Mouse (Mus musculus): ENCODE measurements around the gene Gm37419. TPM values are rescaled to one million over a fixed set of nuclear protein-coding genes. Genes with fewer than 3 reads are reported as not detected.

Gm37419 gene
- not detected in 2 replicates for polyA plus RNA-seq (2011; ENCODE audit: insufficient read depth, insufficient read length, low replicate concordance, missing spikeins)

- peak within 1 kb of the TSS; percentile 90 for H3K4me3 ChIP-seq (replicated peaks; ENCODE audit: control insufficient read depth, low read depth, low read length)
- H3K4me1 ChIP-seq (ENCODE audit: control insufficient read depth, insufficient read depth, low read length) = no peaks in the 10 kb centered on the region; the same call in 1 of the 2 replicates
- TF ChIP-seq POLR2A (IDR thresholded peaks at IDR 0.05; ENCODE audit: borderline replicate concordance, control insufficient read depth, low read depth, low read length) (peak; percentile 49; the same call in 1 of the 2 replicates), CTCF (IDR thresholded peaks at IDR 0.05; ENCODE audit: control insufficient read depth, insufficient read depth, low read length) (no peak)
- under 1% methylated on average over 68 of the region's 68 CpGs for WGBS
- H3K27ac ChIP-seq (ENCODE audit: control insufficient read depth, insufficient read depth, low read depth, low read length, poor library complexity) = peak within 1 kb of the TSS; percentile 100
Observed at GRCm38 (mm10) chr16:23988466-23989208, at the start of gene Gm37419, which contains the start of gene Bcl6. Gene Gm37419 (plus strand): TSS chr16:23988482. Gene Bcl6 (minus strand): TSS chr16:23988852.

GRCm38 (mm10) chr16:23944801-23945200, 43.5 kb upstream of the Gm37419 start:
- no peak overlapping the region for H3K27ac ChIP-seq (ENCODE audit: control insufficient read depth, insufficient read depth, low read depth, low read length, poor library complexity)
- 37% methylated on average over 3 of the region's 3 CpGs for WGBS

GRCm38 (mm10) chr16:23947654-23948053, 40.6 kb upstream of the Gm37419 start:
- H3K4me3 ChIP-seq (replicated peaks; ENCODE audit: control insufficient read depth, low read depth, low read length) = no peak overlapping the region
- 81% methylated on average over 6 of the region's 6 CpGs for WGBS

More at GRCm38 (mm10) chr16:23944801-23945200, 43.5 kb upstream of the Gm37419 start:
- H3K4me3 ChIP-seq (replicated peaks; ENCODE audit: control insufficient read depth, low read depth, low read length) = no peak overlapping the region
- TF ChIP-seq CTCF (IDR thresholded peaks at IDR 0.05; ENCODE audit: control insufficient read depth, insufficient read depth, low read length) (no peak), POLR2A (IDR thresholded peaks at IDR 0.05; ENCODE audit: borderline replicate concordance, control insufficient read depth, low read depth, low read length) (no peak)
- H3K4me1 ChIP-seq (ENCODE audit: control insufficient read depth, insufficient read depth, low read length) = no peaks in the 10 kb centered on the region

GRCm38 (mm10) chr16:23952101-23952727, 36.1 kb upstream of the Gm37419 start:
- TF ChIP-seq CTCF (IDR thresholded peaks at IDR 0.05; ENCODE audit: control insufficient read depth, insufficient read depth, low read length) (no peak), POLR2A (IDR thresholded peaks at IDR 0.05; ENCODE audit: borderline replicate concordance, control insufficient read depth, low read depth, low read length) (no peak)
- Histone ChIP-seq H3K4me1 (ENCODE audit: control insufficient read depth, insufficient read depth, low read length) (no peaks in the 10 kb centered on the region), H3K4me3 (replicated peaks; ENCODE audit: control insufficient read depth, low read depth, low read length) (no peak overlapping the region), H3K27ac (ENCODE audit: control insufficient read depth, insufficient read depth, low read depth, low read length, poor library complexity) (no peak overlapping the region)
- WGBS = 64% methylated on average over 4 of the region's 4 CpGs

More at GRCm38 (mm10) chr16:23947654-23948053, 40.6 kb upstream of the Gm37419 start:
- no peaks in the 10 kb centered on the region for H3K4me1 ChIP-seq (ENCODE audit: control insufficient read depth, insufficient read depth, low read length)
- TF ChIP-seq CTCF (IDR thresholded peaks at IDR 0.05; ENCODE audit: control insufficient read depth, insufficient read depth, low read length) (no peak), POLR2A (IDR thresholded peaks at IDR 0.05; ENCODE audit: borderline replicate concordance, control insufficient read depth, low read depth, low read length) (no peak)
- H3K27ac ChIP-seq (ENCODE audit: control insufficient read depth, insufficient read depth, low read depth, low read length, poor library complexity) = no peak overlapping the region

GRCm38 (mm10) chr16:23953189-23953958, 34.9 kb upstream of the Gm37419 start:
- no peak for TF ChIP-seq POLR2A (IDR thresholded peaks at IDR 0.05; ENCODE audit: borderline replicate concordance, control insufficient read depth, low read depth, low read length)
- peak; percentile 41; the same call in 1 of the 2 replicates for TF ChIP-seq CTCF (IDR thresholded peaks at IDR 0.05; ENCODE audit: control insufficient read depth, insufficient read depth, low read length)
- Histone ChIP-seq H3K4me1 (ENCODE audit: control insufficient read depth, insufficient read depth, low read length) (no peaks in the 10 kb centered on the region), H3K27ac (ENCODE audit: control insufficient read depth, insufficient read depth, low read depth, low read length, poor library complexity) (no peak overlapping the region), H3K4me3 (replicated peaks; ENCODE audit: control insufficient read depth, low read depth, low read length) (no peak overlapping the region)
- WGBS = 59% methylated on average over 11 of the region's 11 CpGs

GRCm38 (mm10) chr16:23953959-23954260, 34.4 kb upstream of the Gm37419 start:
- WGBS = 4% methylated on average over 1 of the region's 1 CpGs
- TF ChIP-seq CTCF (IDR thresholded peaks at IDR 0.05; ENCODE audit: control insufficient read depth, insufficient read depth, low read length) = no peak

GRCm38 (mm10) chr16:23958938-23959337, 29.3 kb upstream of the Gm37419 start:
- TF ChIP-seq CTCF (IDR thresholded peaks at IDR 0.05; ENCODE audit: control insufficient read depth, insufficient read depth, low read length) (no peak), POLR2A (IDR thresholded peaks at IDR 0.05; ENCODE audit: borderline replicate concordance, control insufficient read depth, low read depth, low read length) (no peak)

More at GRCm38 (mm10) chr16:23953959-23954260, 34.4 kb upstream of the Gm37419 start:
- H3K27ac ChIP-seq (ENCODE audit: control insufficient read depth, insufficient read depth, low read depth, low read length, poor library complexity) = no peak overlapping the region
- H3K4me3 ChIP-seq (replicated peaks; ENCODE audit: control insufficient read depth, low read depth, low read length) = no peak overlapping the region
- no peaks in the 10 kb centered on the region for H3K4me1 ChIP-seq (ENCODE audit: control insufficient read depth, insufficient read depth, low read length)

GRCm38 (mm10) chr16:23962401-23962800, 25.9 kb upstream of the Gm37419 start:
- no peak overlapping the region for H3K4me3 ChIP-seq (replicated peaks; ENCODE audit: control insufficient read depth, low read depth, low read length)
- WGBS = 71% methylated on average over 2 of the region's 2 CpGs
- no peaks in the 10 kb centered on the region for H3K4me1 ChIP-seq (ENCODE audit: control insufficient read depth, insufficient read depth, low read length)
- peak; percentile 67 for TF ChIP-seq CTCF (IDR thresholded peaks at IDR 0.05; ENCODE audit: control insufficient read depth, insufficient read depth, low read length)
- no peak for TF ChIP-seq POLR2A (IDR thresholded peaks at IDR 0.05; ENCODE audit: borderline replicate concordance, control insufficient read depth, low read depth, low read length)
- no peak overlapping the region for H3K27ac ChIP-seq (ENCODE audit: control insufficient read depth, insufficient read depth, low read depth, low read length, poor library complexity)

More at GRCm38 (mm10) chr16:23958938-23959337, 29.3 kb upstream of the Gm37419 start:
- Histone ChIP-seq H3K4me1 (ENCODE audit: control insufficient read depth, insufficient read depth, low read length) (no peaks in the 10 kb centered on the region), H3K27ac (ENCODE audit: control insufficient read depth, insufficient read depth, low read depth, low read length, poor library complexity) (no peak overlapping the region), H3K4me3 (replicated peaks; ENCODE audit: control insufficient read depth, low read depth, low read length) (no peak overlapping the region)
